12 mouse cellular contexts compared by ENCODE assay signal in the genomic region with DNA sequence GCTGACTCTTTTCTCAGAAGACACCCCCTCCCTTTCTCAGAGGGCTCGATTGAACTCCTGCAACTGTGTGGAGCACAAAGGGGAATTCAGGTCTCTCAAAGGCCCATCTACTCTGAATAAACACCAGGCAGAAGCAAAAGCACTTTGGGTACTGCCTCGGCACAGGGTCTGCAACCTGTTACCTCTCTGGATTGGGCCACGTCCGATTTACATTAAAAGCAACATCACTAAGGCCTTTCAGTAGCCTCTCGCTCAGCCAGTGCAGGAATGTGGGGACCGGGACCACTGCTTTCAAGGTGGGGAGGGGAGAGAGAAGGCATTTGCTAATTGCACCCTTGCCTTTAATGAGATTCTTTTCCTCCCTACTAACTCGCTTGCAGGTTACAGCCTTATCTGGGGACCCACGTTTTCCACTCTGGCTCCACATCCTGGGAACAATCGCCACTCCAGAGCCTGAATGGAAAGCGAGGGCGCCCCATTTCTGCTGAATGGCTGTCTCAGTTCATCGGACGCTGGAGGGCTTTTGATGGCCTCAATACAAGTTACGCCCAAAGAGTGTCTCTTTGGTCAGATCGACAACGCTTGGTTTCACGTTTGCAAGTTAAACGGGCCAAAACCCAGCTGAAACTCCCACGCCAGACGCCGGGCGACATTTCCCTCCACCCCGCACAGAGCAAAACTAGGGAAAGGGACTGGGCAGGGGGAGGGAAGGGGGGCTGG. TPM values are rescaled to one million over a fixed set of nuclear protein-coding genes. Genes with fewer than 3 reads are reported as not detected.
A peak's percentile ranks its signal among the peaks of the same experiment; 100 is the strongest.
DNase-seq lines count a peak whose midpoint lies in the region; ATAC-seq and TF ChIP-seq lines count a peak whose summit lies in the region.
"Had no signal": no experiment of that assay in that cellular context is flagged by ENCODE, and none has a peak within 500 bp of the region (broad histone marks: within the 10 kb centered on the region; RNA-seq: fewer than 3 reads in every experiment).

No protein-coding gene starts in this region.

- no peaks in the 10 kb centered on the region for H3K9me3 ChIP-seq in E14TG2a.4 (ENCODE audit: low read length)
- H3K9me3 ChIP-seq in embryonic facial prominence, embryonic 13.5 days: no peaks in the 10 kb centered on the region
- H3K9me3 ChIP-seq in hindbrain, embryonic 16.5 days (ENCODE audit: control insufficient read depth, low read length): no peaks in the 10 kb centered on the region
- H3K9me3 ChIP-seq: liver, embryonic 12.5 days had no signal

- intact Hi-C loops in heart, adult 2 months (cut with DNase I): no loop called here
- intact Hi-C loops in left cerebral cortex, postnatal 36 days (cut with DNase I): loop anchor here (5.0 kb wide), 1 partner anchor 81 kb away; a partner anchor contains a TSS

- no peak overlapping the region for H3K9ac ChIP-seq in heart, adult 2 months (ENCODE audit: low read depth, low read length)
- H3K9ac ChIP-seq in embryonic facial prominence, embryonic 13.5 days: 0 out of 2 replicates have a peak overlapping the region, but pooled peaks have one; percentile 32
- no peak overlapping the region for H3K9ac ChIP-seq in hindbrain, embryonic 16.5 days (ENCODE audit: low read depth, low read length)
- H3K9ac ChIP-seq: liver, embryonic 12.5 days had no signal

- no peak for TF ChIP-seq CTCF in heart, adult 2 months (IDR thresholded peaks at IDR 0.05)
- no peak for TF ChIP-seq CTCF in E14TG2a.4 (conservative IDR thresholded peaks at IDR 0.05; ENCODE audit: low read length)

- no peak overlapping the region for H3K27ac ChIP-seq in heart, adult 2 months
- H3K27ac ChIP-seq in embryonic facial prominence, embryonic 13.5 days: no peak overlapping the region
- no peak overlapping the region for H3K27ac ChIP-seq in hindbrain, embryonic 16.5 days (ENCODE audit: low read depth, low read length)
- H3K27ac ChIP-seq: liver, embryonic 12.5 days had no signal

- peaks cover 1% of the 10 kb centered on the region; the same call in 1 of the 2 replicates for H3K4me1 ChIP-seq in heart, adult 2 months (ENCODE audit: control insufficient read depth, insufficient read depth, low read length)
- peaks cover 68% of the 10 kb centered on the region for H3K4me1 ChIP-seq in E14TG2a.4 (replicated peaks; ENCODE audit: low read depth, low read length)
- H3K4me1 ChIP-seq in embryonic facial prominence, embryonic 13.5 days: peaks cover 41% of the 10 kb centered on the region
- peaks cover 6% of the 10 kb centered on the region for H3K4me1 ChIP-seq in hindbrain, embryonic 16.5 days (ENCODE audit: control insufficient read depth, insufficient read depth, low read depth, low read length)

- DNase-seq in heart, adult 11 months: peak; percentile 82
- no peak for DNase-seq in heart, adult 2 months
- DNase-seq in left cerebral cortex, adult 11 months (ENCODE audit: low spot score): no peak
- DNase-seq in left cerebral cortex, postnatal 36 days (ENCODE audit: low spot score in 2 of 2): no peak
- DNase-seq in frontal cortex, postnatal 14 days (ENCODE audit: low spot score in 2 of 2): no peak
- DNase-seq: kidney, postnatal 14 days had no signal

- H3K36me3 ChIP-seq in heart, adult 2 months (ENCODE audit: control insufficient read depth, insufficient read depth, low read length): no peaks in the 10 kb centered on the region
- H3K36me3 ChIP-seq in E14TG2a.4 (ENCODE audit: insufficient read depth, low read length): no peaks in the 10 kb centered on the region
- H3K36me3 ChIP-seq in embryonic facial prominence, embryonic 13.5 days: no peaks in the 10 kb centered on the region
- no peaks in the 10 kb centered on the region for H3K36me3 ChIP-seq in hindbrain, embryonic 16.5 days (ENCODE audit: control insufficient read depth, insufficient read depth, low read length)
- H3K36me3 ChIP-seq: liver, embryonic 12.5 days had no signal

- no peak for TF ChIP-seq POLR2A in heart, adult 2 months (IDR thresholded peaks at IDR 0.05; ENCODE audit: insufficient read depth, low read depth, low read length)

- ATAC-seq in embryonic facial prominence, embryonic 13.5 days (ENCODE audit: insufficient number of reproducible peaks, insufficient read depth, low FRiP score, low TSS enrichment, low read depth): no peak
- ATAC-seq in hindbrain, embryonic 16.5 days: no peak
- ATAC-seq: liver, embryonic 12.5 days; Patski had no signal

- no peaks in the 10 kb centered on the region for H3K79me2 ChIP-seq in heart, adult 2 months (replicated peaks; ENCODE audit: control insufficient read depth, insufficient read depth, low read length)

- no peak for TF ChIP-seq EP300 in heart, adult 2 months (IDR thresholded peaks at IDR 0.05; ENCODE audit: insufficient read depth, low read depth, low read length)

- WGBS in heart, adult 2 months: 8% methylated on average over 23 of the region's 23 CpGs
- WGBS in embryonic facial prominence, embryonic 13.5 days: 1% methylated on average over 23 of the region's 23 CpGs
- 2% methylated on average over 23 of the region's 23 CpGs for WGBS in hindbrain, embryonic 16.5 days

- peaks cover 43% of the 10 kb centered on the region for H3K27me3 ChIP-seq in heart, adult 2 months (ENCODE audit: control insufficient read depth, insufficient read depth, low read length)
- peaks cover 86% of the 10 kb centered on the region for H3K27me3 ChIP-seq in E14TG2a.4 (ENCODE audit: insufficient read depth, low read length)
- H3K27me3 ChIP-seq in embryonic facial prominence, embryonic 13.5 days: peaks cover 89% of the 10 kb centered on the region
- peaks cover 57% of the 10 kb centered on the region for H3K27me3 ChIP-seq in hindbrain, embryonic 16.5 days (replicated peaks; ENCODE audit: control insufficient read depth, insufficient read depth, low read length)

- peak overlapping the region; percentile 16 for H3K4me2 ChIP-seq in embryonic facial prominence, embryonic 13.5 days
- peak overlapping the region; percentile 27 for H3K4me2 ChIP-seq in hindbrain, embryonic 16.5 days (ENCODE audit: low read length)
- H3K4me2 ChIP-seq: liver, embryonic 12.5 days had no signal

- H3K4me3 ChIP-seq in heart, adult 2 months: no peak overlapping the region
- peak overlapping the region; percentile 61 for H3K4me3 ChIP-seq in E14TG2a.4 (replicated peaks; ENCODE audit: low read length)
- H3K4me3 ChIP-seq in embryonic facial prominence, embryonic 13.5 days: no peak overlapping the region
- H3K4me3 ChIP-seq in hindbrain, embryonic 16.5 days (ENCODE audit: low read length): no peak overlapping the region
- H3K4me3 ChIP-seq: liver, embryonic 12.5 days had no signal

RNA-seq across cellular contexts. Expression of a gene that starts 4.6 kb away (rescaled TPM):
- total RNA-seq in heart, adult 2 months (2021): not detected
- polyA plus RNA-seq in heart, adult 2 months (2012; rRNA removed): not detected in 2 replicates
- not detected in 2 replicates for polyA plus RNA-seq in embryonic facial prominence, embryonic 13.5 days (2015; fragmentation: Nextera tagmentation; extraction: Ambion mirVana)
- 0.15 and 0.18 TPM in 2 replicates for polyA plus RNA-seq in hindbrain, embryonic 16.5 days (2015; fragmentation: Nextera tagmentation; extraction: Ambion mirVana)
- under 1 TPM in 1 of 2 experiments, not detected in 1; 0.39 TPM for total RNA-seq in left cerebral cortex, postnatal 36 days (2021)
- total RNA-seq: gastrocnemius, postnatal 4 days had no signal
- polyA plus RNA-seq: liver, embryonic 12.5 days; Patski had no signal

RNA-seq across cellular contexts. Expression of a gene that starts 26.2 kb away (rescaled TPM):
- 10 to 100 TPM; 16.8 to 19.2 TPM for total RNA-seq in heart, adult 2 months (2021)
- polyA plus RNA-seq in heart, adult 2 months (2012; rRNA removed): 3.7 and 8.6 TPM in 2 replicates
- polyA plus RNA-seq in embryonic facial prominence, embryonic 13.5 days (2015; fragmentation: Nextera tagmentation; extraction: Ambion mirVana): 34.0 and 40.5 TPM in 2 replicates
- 24.0 and 26.5 TPM in 2 replicates for polyA plus RNA-seq in hindbrain, embryonic 16.5 days (2015; fragmentation: Nextera tagmentation; extraction: Ambion mirVana)
- 10 to 100 TPM; 15.3 to 18.8 TPM for total RNA-seq in left cerebral cortex, postnatal 36 days (2021)
